ENCODE assay signal across 19 mouse cellular contexts in genomic region chr14:62573454-62573853, GRCm38 (mm10). TPM values are rescaled to one million over a fixed set of nuclear protein-coding genes. Genes with fewer than 3 reads are reported as not detected.
A peak's percentile ranks its signal among the peaks of the same experiment; 100 is the strongest.
DNase-seq lines count a peak whose midpoint lies in the region; ATAC-seq and TF ChIP-seq lines count a peak whose summit lies in the region.
"Had no signal": no experiment of that assay in that cellular context is flagged by ENCODE, and none has a peak within 500 bp of the region (broad histone marks: within the 10 kb centered on the region; RNA-seq: fewer than 3 reads in every experiment).

No protein-coding gene starts in this region.

- H3K4me2 ChIP-seq in lung, embryonic 14.5 days: peak overlapping the region; percentile 42; the same call in 1 of the 2 replicates
- no peak overlapping the region for H3K4me2 ChIP-seq in embryonic facial prominence, embryonic 11.5 days (ENCODE audit: low read depth, low read length)

- 0 out of 2 replicates have a peak overlapping the region, but pooled peaks have one; percentile 15 for H3K4me3 ChIP-seq in heart, embryonic 10.5 days
- no peak overlapping the region for H3K4me3 ChIP-seq in lung, embryonic 14.5 days (ENCODE audit: low read depth, low read length)
- no peak overlapping the region for H3K4me3 ChIP-seq in embryonic facial prominence, embryonic 11.5 days (ENCODE audit: low read depth, low read length)
- H3K4me3 ChIP-seq: hindbrain, embryonic 10.5 days had no signal

- intact Hi-C loops in heart, postnatal 10 days (cut with DNase I): no loop called here

- peak; percentile 57; the same call in 1 of the 2 replicates for ATAC-seq in lung, embryonic 14.5 days (ENCODE audit: insufficient read depth)
- ATAC-seq in embryonic facial prominence, embryonic 11.5 days (replicated peaks; ENCODE audit: insufficient number of reproducible peaks, low FRiP score, low TSS enrichment, low read depth): no peak
- ATAC-seq in cerebellum, adult (ENCODE audit: insufficient number of reproducible peaks, low FRiP score, low TSS enrichment): no peak

- H3K4me1 ChIP-seq in heart, embryonic 10.5 days: peaks cover 21% of the 10 kb centered on the region
- H3K4me1 ChIP-seq in lung, embryonic 14.5 days (ENCODE audit: insufficient read depth): peaks cover 10% of the 10 kb centered on the region; the same call in 1 of the 2 replicates
- H3K4me1 ChIP-seq in embryonic facial prominence, embryonic 11.5 days (ENCODE audit: control insufficient read depth, insufficient read depth, low read length): no peaks in the 10 kb centered on the region; the same call in 1 of the 2 replicates

- TF ChIP-seq CTCF in lung, embryonic 14.5 days (IDR thresholded peaks at IDR 0.05; ENCODE audit: low read depth): no peak

- no peak for DNase-seq in heart, embryonic 10.5 days (ENCODE audit: low spot score)
- DNase-seq in heart, postnatal 10 days: no peak
- DNase-seq in lung, embryonic 14.5 days: peak; percentile 62
- DNase-seq in lung, postnatal 14 days: no peak
- DNase-seq in ES-CJ7 (ENCODE audit: low read depth, low spot score): peak; percentile 25
- DNase-seq in embryonic facial prominence, embryonic 11.5 days (ENCODE audit: low spot score): peak; percentile 53
- no peak for DNase-seq in right cerebral cortex, postnatal 14 days
- DNase-seq: B cell, adult 2 months; cerebellum, adult 8-10 months; heart, adult 11 months; kidney, postnatal 14 days; right cerebral cortex, postnatal 25 days; thymus, postnatal 4 days had no signal

- H3K9ac ChIP-seq in lung, embryonic 14.5 days: no peak overlapping the region
- H3K9ac ChIP-seq in embryonic facial prominence, embryonic 11.5 days (replicated peaks; ENCODE audit: low read length): no peak overlapping the region

- H3K27ac ChIP-seq in heart, embryonic 10.5 days: no peak overlapping the region
- H3K27ac ChIP-seq in lung, embryonic 14.5 days (ENCODE audit: low read depth): peak overlapping the region; percentile 48; the same call in 1 of the 2 replicates
- no peak overlapping the region for H3K27ac ChIP-seq in embryonic facial prominence, embryonic 11.5 days (replicated peaks; ENCODE audit: low read depth, low read length)
- H3K27ac ChIP-seq: hindbrain, embryonic 10.5 days; macrophage had no signal

- no peaks in the 10 kb centered on the region for H3K36me3 ChIP-seq in heart, embryonic 10.5 days
- no peaks in the 10 kb centered on the region for H3K36me3 ChIP-seq in lung, embryonic 14.5 days (ENCODE audit: insufficient read depth)
- no peaks in the 10 kb centered on the region for H3K36me3 ChIP-seq in embryonic facial prominence, embryonic 11.5 days (replicated peaks; ENCODE audit: control insufficient read depth, insufficient read depth, low read depth, low read length)
- H3K36me3 ChIP-seq: hindbrain, embryonic 10.5 days had no signal

- H3K27me3 ChIP-seq in heart, embryonic 10.5 days (ENCODE audit: insufficient read depth, poor library complexity, severe bottlenecking): 0 out of 2 replicates have a peak, but pooled peaks cover under 1% of the 10 kb centered on the region
- no peaks in the 10 kb centered on the region for H3K27me3 ChIP-seq in lung, embryonic 14.5 days (ENCODE audit: insufficient read depth, low read length)
- no peaks in the 10 kb centered on the region for H3K27me3 ChIP-seq in embryonic facial prominence, embryonic 11.5 days (ENCODE audit: control insufficient read depth, insufficient read depth, low read length)

- no peaks in the 10 kb centered on the region for H3K9me3 ChIP-seq in heart, embryonic 10.5 days
- no peaks in the 10 kb centered on the region for H3K9me3 ChIP-seq in lung, embryonic 14.5 days (ENCODE audit: low read depth, low read length)
- H3K9me3 ChIP-seq in embryonic facial prominence, embryonic 11.5 days (replicated peaks; ENCODE audit: control insufficient read depth, low read length): no peaks in the 10 kb centered on the region
- H3K9me3 ChIP-seq: hindbrain, embryonic 10.5 days had no signal

- WGBS in heart, embryonic 10.5 days: 0% methylated on average over 2 of the region's 3 CpGs
- 0% methylated on average over 2 of the region's 3 CpGs for WGBS in lung, embryonic 14.5 days
- WGBS in embryonic facial prominence, embryonic 11.5 days: 0% methylated on average over 2 of the region's 3 CpGs

RNA-seq across cellular contexts. Expression of gene Gm4131, which starts 6.7 kb away (rescaled TPM):
- polyA plus RNA-seq in heart, embryonic 10.5 days (2016; fragmentation: Nextera tagmentation; extraction: Ambion mirVana): not detected in 2 replicates
- not detected for total RNA-seq in heart, postnatal 10 days (2021)
- not detected in 2 replicates for polyA plus RNA-seq in lung, embryonic 14.5 days (2014; fragmentation: Nextera tagmentation; extraction: Ambion mirVana)
- not detected in 2 replicates for polyA plus RNA-seq in embryonic facial prominence, embryonic 11.5 days (2014; fragmentation: Nextera tagmentation; extraction: Ambion mirVana)
- total RNA-seq: liver, adult 2 months; MEL; monocyte, adult 5-6 weeks had no signal
- polyA plus RNA-seq: hindbrain, embryonic 10.5 days; liver, adult 2 months; macrophage had no signal

RNA-seq across cellular contexts. Expression of gene Fam124a, which starts 17.9 kb away (rescaled TPM):
- polyA plus RNA-seq in heart, embryonic 10.5 days (2016; fragmentation: Nextera tagmentation; extraction: Ambion mirVana): 1.4 and 2.0 TPM in 2 replicates
- 1 to 10 TPM; 4.5 to 4.6 TPM for total RNA-seq in heart, postnatal 10 days (2021)
- polyA plus RNA-seq in lung, embryonic 14.5 days (2014; fragmentation: Nextera tagmentation; extraction: Ambion mirVana): 3.3 and 4.3 TPM in 2 replicates
- 1.5 and 1.9 TPM in 2 replicates for polyA plus RNA-seq in embryonic facial prominence, embryonic 11.5 days (2014; fragmentation: Nextera tagmentation; extraction: Ambion mirVana)
- total RNA-seq: MEL; monocyte, adult 5-6 weeks had no signal

Comparison
In these comparisons a context has a peak if more than half of its experiments do, and no peak if none do; other contexts are left out.
1. DNase-seq: peak in lung, embryonic 14.5 days (single experiment), ES-CJ7 (single experiment) and embryonic facial prominence, embryonic 11.5 days (single experiment); none in heart, embryonic 10.5 days (single experiment), heart, postnatal 10 days (0 of 2), lung, postnatal 14 days (single experiment) and right cerebral cortex, postnatal 14 days (single experiment).